Mouse (Mus musculus) heart, postnatal 14 days (tissue): ENCODE measurements around the gene Zfand4. TPM values are rescaled to one million over a fixed set of nuclear protein-coding genes. Genes with fewer than 3 reads are reported as not detected.
A peak's percentile ranks its signal among the peaks of the same experiment; 100 is the strongest.
"Not testable (repeated sequence)": the region's sequence is repeated elsewhere in the genome, so short reads cannot be mapped to it uniquely, and the experiment has no call there.

Experiments
- DNase-seq, 2 experiments: peaks; one replicate each; pipeline ENCODE4 v3.0.0; 2021 to 2022
- intact Hi-C: fragments of 180-260 bp; cut with DNase I; formaldehyde crosslinking; loops from one replicate; pipeline ENCODE4 v1.15.1; 2025
- long read RNA-seq, 2 experiments: library from polyadenylated mRNA; stranded (forward); transcript quantifications; one replicate each; pipeline ENCODE4 v2.0.0; 2021
- total RNA-seq, 2 experiments: library from RNA; stranded (reverse); gene quantifications; 2 replicates each; pipeline ENCODE4 v1.2.3; 2021

The Zfand4 gene
- total RNA-seq = 1 to 10 TPM; 2.7 to 3.2 TPM
- long read RNA-seq, experiment 1, partial matches to known transcripts = 0 of 2 reads
- long read RNA-seq, experiment 1, other reads (novel, unspliced or antisense) = 1 of 2 reads
- long read RNA-seq, experiment 2, partial matches to known transcripts = 0 of 1 reads
- long read RNA-seq, experiment 2, other reads (novel, unspliced or antisense) = 0 of 1 reads

DNA sequence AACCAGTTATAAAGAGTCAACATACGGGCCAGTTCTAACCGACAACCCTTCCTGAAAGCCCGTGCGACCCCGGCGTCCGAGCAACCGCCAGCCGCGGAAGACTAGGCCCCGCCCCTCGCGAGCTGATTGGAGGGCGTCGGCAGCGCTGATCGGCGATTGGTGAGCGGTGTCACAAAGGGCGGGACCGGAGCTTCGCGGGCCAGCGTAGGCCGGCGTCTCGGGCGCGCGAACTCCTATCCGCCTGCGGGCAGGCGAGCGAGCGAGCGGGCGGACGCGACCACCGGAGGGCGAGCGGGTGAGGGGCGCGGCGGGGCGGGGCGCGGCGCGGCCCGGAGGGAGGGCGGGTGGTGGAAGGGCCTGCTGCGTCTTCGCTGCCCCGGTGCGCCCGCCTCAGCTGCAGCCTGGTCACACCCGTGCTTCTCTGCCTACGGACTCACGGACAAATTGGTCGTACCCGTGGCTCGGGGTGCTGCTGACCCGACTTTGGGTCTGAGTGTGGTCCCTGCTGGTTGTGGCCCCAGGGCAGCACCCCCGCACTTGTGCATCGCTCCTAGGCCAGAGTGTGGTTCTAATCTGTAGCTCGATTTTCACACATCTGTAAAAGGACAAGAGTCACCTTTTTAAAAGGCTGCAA, at the start of gene Zfand4:
TSS of gene Zfand4 (plus strand) at position 205 of the 634 bp plus-strand sequence.
- DNase-seq = peak; percentile 95 to 96
- intact Hi-C loops = loop anchor here (5.0 kb wide), 1 partner anchor 73 kb away; the partner anchor contains the start of gene March8

DNA sequence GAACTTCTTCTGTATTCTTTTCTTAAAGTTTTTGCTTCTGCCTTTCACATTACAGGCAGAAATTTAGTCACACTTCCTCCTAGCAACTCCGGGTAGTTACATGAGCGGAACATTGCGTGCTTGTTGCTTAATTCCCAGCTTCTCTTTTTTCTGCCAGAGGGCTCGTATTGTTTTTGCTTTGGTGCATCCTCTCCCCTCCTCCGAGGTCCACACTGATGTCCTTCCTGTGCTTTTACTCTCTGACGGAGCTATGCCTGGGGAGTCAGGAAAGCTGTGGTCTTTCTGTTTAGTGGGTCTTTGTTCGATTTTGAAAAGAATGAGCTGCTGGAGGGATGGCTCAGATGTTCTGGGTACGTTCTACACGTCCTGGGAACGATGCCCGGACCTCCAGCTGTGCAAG, 36.3 kb upstream of the Zfand4 start:
- intact Hi-C loops = loop anchor here (5.0 kb wide), 1 partner anchor 215 kb away; no protein-coding TSS in a partner anchor
- DNase-seq = peak; percentile 22 to 37

DNA sequence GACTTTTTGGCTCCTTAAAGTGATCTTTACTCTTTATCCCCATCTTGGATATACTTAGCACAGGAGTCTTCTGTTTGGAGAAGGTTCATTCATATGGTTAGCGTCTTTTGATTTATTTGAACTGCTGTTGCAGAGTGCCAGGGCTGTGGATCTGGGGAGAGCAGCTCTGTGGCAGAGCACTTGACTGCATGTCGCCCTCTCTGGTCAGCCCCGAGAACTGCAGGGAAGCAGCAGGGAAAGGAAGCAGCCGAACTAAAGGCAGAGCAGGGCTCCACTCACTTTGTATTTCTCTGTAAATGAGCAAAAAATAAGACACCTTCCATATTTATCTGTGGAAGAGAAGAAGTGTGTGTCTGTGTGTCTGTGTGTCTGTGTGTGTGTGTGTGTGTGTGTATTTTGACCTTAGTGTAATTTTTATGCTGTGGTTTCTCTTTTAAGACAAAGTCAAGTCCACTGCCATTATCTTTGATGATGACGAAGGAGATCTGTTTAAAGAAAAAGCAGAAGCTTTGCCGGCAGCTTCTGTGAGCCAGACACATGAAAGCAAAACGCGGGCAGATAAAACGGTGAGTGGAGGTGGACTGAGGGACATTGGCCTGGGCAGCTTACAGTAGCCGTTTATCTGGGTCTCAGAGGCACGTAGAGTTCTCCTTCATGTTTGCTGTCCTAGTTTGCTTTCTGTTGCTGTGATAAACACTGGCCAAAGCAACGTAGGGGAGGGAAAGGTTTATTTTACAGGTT, 35.1 kb upstream of the Zfand4 start:
- DNase-seq = peak; percentile 76 to 83
- intact Hi-C loops = loop anchor here (5.0 kb wide), 1 partner anchor 217 kb away; no protein-coding TSS in a partner anchor

DNA sequence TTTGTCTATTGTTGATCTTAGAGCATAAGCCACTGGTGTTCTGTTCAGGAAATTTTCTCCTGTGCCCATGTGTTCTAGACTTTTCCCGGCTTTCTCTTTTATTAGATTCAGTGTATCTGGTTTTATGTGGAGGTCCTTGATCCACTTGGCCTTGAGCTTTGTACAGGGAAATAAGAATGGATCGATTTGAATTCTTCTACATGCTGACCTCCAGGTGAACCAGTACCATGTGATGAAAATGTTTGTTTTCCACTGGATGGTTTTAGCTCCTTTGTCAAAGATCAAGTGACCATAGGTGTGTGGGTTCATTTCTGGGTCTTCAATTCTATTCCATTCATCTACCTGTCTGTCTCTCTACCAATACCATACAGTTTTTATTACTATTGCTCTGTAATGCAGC, 29.2 kb upstream of the Zfand4 start:
- DNase-seq, intact Hi-C loops: not testable (repeated sequence)

DNA sequence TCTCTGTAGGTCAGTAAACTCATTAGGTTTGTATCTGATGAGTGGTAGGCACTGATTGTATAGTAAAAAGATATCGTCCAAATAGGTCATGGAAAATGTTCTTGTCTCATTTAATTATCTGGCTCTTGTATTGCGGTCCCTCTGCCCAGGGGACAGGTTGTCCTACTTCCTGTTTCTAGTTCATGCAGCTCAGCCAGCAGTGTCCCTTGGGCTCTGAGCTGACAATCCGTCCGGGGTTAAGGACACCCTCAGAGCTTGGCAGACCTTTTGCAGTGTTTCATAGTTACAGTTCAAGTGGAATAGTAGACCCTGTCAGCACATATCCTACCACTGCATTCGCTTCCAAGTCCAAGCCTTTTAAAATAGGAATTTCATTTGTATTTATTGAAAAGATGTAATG, 28.7 kb upstream of the Zfand4 start:
- intact Hi-C loops = no loop called here
- DNase-seq = no peak

DNA sequence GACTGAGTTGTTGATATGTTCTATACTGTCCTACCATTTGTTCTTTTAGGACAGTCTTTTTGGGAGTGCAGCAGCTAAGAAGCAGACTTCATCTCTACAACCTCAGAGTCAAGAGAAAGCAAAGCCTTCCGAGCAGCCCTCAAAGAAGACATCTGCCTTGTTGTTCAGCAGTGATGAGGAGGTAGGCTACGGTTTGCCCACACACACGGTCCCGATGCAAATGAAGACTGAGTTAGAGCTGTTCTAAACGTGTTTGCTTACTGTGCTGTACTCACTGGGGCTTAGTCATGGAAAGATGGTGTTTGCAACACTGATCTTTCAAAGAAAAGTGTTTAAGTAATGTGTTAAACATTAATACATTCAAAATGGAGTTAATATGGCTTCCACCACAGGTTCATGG, 25.9 kb upstream of the Zfand4 start:
- intact Hi-C loops = no loop called here
- DNase-seq = no peak

DNA sequence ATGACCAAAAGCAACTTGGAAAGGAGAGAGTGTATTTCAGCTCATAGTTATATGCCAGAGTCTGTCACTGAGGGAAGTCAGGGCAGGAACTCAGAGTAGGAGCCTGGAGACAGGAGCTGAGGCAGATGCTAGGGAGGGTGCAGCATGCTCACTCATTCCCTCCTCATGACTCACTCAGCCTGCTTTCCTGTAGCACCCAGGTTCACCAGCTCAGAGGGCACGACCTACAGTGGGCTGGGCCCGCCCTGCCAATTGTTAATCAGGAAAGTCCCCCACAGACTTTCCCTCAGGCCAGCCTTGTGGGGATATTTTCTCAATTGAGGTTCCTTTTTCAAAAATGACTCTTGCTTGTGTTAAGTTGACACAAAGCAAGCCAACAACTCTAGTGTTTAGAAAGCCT, 23.7 kb upstream of the Zfand4 start:
- intact Hi-C loops = no loop called here
- DNase-seq = no peak

DNA sequence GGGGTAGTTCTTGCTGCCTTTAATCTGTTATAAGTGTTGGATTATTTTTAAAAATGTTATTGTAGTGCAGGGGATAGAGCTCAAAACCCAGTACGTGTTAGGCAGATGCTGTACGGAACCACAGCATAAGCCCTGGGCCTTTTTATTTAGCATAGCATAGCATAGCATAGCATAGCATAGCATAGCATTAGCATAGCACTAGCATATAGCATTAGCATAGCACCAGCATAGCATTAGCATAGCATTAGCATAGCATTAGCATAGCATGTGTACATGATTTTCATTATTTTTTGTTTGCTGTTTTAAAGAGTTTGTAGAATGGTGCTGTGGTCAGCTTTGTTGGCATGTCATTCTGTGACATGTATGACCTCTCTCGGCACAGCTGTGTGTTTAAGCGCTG, 4.4 kb upstream of the Zfand4 start:
- intact Hi-C loops = loop anchor here (5.0 kb wide), 1 partner anchor 78 kb away; the partner anchor contains the start of gene March8
- no peak for DNase-seq

DNA sequence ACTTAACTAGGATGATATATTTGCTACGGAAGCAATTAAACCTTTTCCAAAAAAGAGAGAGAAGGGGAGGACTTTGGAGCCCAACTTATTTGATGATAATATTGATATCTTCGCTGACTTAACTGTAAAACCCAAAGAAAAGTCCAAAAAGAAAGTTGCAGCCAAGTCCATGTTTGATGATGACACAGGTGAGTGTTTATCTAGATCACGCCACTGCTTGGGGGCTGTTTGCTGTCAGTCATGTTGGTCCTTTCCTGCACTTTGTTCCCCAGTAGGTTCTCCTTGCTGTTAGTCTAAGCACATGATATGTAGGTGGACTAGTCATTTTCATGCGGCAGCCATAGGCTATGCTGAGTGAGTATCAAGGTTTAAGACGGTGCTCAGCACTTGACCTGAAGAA, 3.5 kb upstream of the Zfand4 start:
- no peak for DNase-seq
- intact Hi-C loops = loop anchor here (5.0 kb wide), 1 partner anchor 77 kb away; the partner anchor contains the start of gene March8

DNA sequence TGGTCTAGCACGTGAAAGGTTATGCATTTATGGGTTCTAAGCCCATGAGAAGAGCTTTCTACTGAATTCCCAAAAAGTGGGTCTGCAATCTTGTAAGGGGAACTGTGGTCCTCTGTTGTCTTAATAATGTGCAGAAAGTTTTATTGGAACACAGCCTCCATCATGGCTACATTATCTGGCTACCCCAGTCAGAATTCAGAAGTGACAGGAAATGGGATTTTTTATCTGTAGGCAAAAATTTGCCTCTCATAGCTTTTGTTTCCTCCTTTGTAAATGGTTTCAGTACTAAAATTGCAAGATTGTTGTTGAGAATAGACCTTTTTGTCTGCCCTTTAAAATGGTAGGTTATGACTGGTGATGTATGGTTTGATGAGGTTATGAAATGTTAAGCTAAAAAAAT, 1.2 kb upstream of the Zfand4 start:
- DNase-seq = no peak
- intact Hi-C loops = loop anchor here (5.0 kb wide), 1 partner anchor 74 kb away; the partner anchor contains the start of gene March8

DNA sequence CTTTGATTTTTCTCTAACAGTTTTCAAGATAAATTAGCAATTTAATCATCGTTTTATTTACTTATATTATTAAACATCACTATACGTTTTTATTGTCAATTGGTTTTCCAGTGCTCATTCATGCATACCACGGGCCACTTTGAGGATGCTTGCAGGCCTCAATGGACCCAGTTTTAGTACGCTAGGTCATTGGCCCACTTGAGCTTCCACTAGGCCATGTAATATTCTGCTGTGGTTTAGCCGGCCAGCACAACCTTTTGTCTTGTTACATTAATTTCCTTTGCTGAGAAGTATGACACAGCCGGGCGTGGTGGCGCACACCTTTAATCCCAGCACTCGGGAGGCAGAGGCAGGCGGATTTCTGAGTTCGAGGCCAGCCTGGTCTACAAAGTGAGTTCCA, 814 bp downstream of the Zfand4 start:
- no peak for DNase-seq
- intact Hi-C loops = loop anchor here (5.0 kb wide), 1 partner anchor 72 kb away; the partner anchor contains the start of gene March8

DNA sequence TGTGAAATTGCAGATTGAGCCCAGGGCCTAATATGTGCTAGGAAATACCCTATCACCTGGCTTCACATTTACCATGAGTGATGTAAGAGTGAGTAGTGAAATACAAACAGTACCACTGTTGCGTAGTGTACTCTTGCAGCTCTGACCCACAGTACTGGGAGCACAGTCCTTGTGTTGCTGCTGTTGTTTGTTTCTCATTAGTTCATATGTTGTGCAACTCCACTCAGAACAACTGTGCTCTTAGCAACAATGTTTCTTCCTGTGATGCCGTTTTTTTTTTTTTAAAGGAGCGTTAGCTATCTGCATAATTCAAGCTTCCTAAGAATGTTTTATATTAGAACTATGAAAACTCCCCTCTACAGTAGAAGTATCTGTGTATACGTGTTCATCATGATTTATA, 1.6 kb downstream of the Zfand4 start:
- intact Hi-C loops = no loop called here

DNA sequence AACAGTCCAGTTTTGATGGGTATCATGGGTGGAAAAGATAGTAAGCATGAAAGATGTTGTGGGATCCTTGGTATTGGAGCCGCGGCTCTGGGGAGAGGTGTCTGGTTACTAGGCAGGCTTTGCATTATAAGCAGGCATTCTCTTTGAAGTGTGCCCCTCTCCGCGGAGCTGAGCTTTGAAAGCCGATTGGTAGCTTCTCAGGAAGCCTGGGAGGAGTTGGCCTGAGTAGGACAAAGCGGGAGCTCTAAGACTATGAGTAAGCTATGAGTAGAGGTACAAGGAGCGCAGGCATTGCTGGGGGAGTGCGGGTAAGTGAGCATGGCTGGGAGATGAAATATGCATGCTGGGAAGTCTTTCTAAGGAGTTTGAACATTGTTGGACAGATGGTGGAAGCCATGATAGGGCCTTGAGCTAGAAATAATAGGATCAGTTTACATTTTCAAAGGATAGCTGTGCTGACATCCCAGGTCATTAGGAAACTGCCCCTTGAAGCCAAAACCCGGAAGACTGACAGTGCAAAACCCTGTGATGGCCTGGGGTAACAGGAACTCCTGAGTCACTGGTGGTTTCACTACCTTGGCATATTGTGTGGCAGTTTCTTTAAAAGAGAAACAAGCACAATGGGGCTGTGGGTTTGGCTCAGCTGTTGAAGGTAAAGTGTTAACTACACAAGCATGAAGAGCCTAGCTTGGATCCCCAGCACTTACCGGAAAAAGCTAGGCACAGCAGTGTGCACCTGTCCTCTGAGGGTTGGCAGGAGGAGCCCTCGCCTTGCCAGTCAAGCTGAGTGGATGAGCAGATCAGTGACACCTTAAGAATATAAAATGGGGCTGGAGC, 2.5 kb downstream of the Zfand4 start:
- intact Hi-C loops = no loop called here
- DNase-seq = no peak

More for the DNA sequence above, 1.6 kb downstream of the Zfand4 start:
- DNase-seq = no peak

DNA sequence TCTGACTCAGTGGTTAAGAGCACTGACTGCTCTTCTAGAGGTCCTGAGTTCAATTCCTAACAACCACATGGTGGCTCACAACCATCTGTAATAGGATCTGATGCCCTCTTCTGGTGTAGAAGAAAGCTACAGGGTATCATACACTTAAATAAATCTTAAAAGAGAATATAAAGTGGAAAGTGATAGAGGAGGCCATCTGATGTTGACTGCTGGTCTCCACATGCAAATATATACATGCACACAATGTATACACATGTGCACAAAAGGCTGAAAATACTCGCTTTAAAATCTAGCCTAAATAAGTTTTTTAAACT, 3.0 kb downstream of the Zfand4 start:
- intact Hi-C loops = no loop called here
- DNase-seq = no peak

DNA sequence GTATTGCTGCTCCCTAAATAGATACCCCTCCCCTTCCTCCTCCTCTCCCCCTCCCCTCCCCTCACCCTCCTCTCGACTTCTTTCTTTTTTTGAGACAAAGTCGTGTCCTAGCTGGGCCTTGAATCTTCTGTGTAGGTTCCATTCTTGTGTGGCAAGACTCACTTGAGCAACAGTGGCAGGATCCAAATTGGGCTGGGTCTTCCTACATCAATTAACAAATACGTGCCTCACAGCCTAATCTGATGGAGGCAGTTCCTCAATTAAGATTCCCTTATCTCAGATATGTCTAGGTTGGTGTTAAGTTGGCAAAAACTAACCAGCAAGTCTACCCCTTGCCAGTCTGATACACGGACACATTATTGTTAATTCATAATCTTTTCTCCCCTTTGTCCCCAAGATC, 11.7 kb downstream of the Zfand4 start:
- intact Hi-C loops = no loop called here
- DNase-seq = no peak

DNA sequence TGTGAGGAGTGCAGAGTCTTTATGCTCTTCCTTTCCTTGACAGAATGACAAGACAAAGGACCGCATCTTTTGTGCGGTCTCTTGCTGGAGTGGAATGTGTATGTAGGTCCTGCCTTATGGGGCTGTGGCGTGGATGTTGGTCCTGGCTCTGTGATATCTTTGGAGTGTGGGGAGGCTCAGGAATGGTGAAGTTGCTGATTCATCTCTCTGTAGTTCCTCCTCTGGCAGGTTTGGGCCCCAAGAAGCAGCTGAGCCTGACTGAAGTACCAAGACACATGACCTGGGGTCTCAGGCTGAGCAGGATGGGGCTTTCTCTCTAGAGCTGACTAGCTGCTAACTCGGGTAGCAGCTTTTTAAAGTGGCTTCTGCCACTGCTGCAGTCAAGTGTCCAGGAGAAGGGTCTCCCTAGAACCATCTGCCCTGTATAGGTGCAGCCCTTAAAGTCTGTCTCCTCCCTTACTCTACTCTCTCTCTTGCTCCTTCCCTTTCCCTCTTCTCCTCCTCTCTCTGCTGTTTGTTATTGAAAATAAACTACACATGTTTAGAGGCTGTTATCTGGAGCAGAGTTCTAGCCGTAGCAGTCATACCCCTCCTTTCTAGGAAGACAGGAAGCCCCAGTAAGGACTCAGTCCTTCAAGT, 14.8 kb downstream of the Zfand4 start:
- DNase-seq = no peak
- intact Hi-C loops = no loop called here

DNA sequence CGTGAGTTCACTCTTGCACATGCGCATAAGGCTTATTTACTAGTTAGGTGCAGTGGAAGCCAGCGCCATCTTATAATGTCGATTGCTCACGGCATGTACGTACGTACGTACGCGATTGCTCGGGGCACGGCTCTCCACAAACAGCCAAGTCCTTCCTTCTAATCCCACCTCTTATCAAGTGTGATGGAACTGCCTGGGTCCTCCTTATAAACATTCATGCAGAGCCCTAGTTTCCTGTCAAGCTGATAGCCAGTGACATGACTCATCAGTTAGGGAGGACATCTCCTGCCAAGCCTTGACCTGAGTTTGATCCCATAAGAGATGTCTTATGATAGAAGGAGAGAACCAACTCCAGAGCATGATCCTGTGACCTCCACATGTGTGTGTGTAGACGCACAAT, 17.0 kb downstream of the Zfand4 start:
- intact Hi-C loops = no loop called here
- DNase-seq = no peak

DNA sequence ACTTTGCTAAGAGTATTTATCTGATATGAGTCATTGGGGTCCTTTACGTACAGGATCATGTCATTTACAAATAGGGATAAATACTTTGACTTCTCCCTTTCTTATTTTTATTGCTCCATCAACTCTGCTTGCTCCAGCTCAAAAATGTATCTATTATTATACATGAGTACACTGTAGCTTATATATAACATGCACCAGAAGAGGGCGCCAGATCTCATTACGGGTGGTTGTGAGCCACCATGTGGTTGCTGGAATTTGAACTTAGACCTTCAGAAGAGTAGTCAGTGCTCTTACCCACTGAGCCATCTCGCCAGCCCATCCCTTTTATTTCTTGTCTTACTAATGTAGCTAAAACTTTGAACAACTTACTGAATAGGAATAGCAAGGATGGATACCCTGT, 18.5 kb downstream of the Zfand4 start:
- intact Hi-C loops = no loop called here
- no peak for DNase-seq

DNA sequence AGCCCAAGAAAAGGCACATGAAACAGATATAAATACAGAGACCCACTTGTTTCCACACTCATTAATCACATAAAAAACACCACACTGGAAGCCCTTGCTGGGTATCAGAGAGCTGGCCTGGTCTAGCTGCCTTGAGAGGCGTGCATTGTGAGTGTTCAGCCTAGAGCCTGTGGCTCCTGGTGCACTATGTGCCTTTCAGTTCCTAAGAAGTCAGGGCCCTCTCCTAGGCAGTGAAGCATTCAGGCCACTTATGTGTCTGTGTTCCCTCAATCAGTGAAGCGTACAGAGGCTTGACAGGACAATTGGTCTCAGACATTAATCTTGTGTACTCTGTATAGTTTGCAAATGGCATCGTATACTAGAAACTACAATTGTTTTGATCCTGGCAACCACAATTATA, 19.3 kb downstream of the Zfand4 start:
- intact Hi-C loops = no loop called here
- DNase-seq = no peak

DNA sequence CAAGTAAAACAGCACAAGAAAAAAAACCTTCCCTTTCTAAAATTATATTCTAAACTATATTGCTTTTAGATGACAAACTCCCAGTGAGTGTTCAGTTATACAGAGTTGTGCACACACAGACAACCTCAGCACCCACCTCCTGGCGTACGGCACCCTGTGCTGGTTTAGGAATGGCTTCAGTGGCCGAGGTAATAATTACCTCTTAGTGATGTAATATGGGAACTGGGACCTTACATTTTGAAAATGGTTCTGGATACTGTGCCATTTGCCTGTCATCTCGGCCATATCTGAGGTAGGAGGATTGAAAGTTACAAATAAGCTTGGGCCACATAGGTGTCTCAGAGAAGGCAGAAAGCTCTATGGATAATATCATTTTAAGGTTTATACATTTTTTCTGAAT, 22.3 kb downstream of the Zfand4 start:
- intact Hi-C loops = no loop called here

More for the DNA sequence above, 22.3 kb downstream of the Zfand4 start:
- DNase-seq = no peak
